Mouse (Mus musculus): ENCODE results near the gene 1810046K07Rik.

The 1810046K07Rik gene

DNA sequence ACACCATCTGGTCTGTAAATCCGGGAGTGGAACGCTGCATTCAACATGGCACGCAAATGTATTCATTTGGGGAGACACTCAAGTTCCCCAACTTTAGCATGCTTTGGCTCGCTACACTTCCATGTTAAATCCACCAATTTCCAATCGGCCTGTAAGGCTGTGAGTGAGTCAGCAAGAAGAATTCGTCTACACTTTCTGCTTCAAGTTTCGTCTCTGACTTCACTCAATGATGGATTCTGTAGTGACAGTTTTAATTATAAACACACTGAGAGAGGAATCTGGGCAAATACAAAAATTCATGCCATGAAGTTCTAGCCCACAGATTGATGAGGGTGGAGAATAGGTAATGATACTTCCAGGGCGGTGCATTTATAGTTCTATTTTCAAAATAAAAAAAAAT lies 35.2 kb downstream of the 1810046K07Rik start:
- no peak for DNase-seq

DNA sequence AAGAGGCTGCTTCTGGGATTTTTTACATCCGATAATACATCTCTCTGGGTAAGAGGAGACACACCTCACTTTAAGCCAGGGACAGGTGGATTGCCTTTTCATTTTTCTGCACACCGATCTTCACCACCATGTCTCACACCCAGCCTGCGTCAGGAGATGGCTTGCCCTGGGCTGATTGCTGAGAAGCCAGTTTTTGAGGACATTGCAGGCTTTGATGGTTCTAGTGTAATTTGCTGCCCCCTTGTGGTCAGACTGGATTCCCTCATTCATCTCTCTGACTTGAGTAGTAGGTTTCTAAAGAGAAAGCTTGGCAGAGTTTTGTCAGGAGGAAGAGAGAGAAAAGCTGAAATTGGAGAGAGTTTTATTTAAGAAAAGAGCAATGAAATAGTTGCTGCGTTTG lies 36.0 kb downstream of the 1810046K07Rik start:
- DNase-seq: peak; percentile 69 to 78

DNA sequence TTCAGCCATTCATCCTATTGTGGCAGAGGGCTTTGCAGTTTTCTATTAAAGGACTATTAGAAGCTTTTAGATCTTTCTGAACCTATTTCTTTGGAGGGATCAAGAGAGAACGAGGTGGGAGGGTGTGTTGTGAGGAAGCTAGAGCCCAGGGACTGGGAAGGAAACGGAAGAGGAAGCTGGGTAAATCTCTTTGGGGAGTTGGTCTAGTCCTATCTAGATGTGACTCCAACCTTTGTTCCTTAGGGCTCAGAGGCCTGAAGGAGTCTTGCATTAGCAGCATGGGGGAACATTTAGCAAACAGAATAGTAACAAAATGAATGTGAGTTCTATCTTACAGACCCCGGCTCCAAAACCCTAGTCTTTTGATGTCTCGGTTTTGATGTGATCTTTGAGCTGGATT lies 37.7 kb downstream of the 1810046K07Rik start:
- no peak for DNase-seq

DNA sequence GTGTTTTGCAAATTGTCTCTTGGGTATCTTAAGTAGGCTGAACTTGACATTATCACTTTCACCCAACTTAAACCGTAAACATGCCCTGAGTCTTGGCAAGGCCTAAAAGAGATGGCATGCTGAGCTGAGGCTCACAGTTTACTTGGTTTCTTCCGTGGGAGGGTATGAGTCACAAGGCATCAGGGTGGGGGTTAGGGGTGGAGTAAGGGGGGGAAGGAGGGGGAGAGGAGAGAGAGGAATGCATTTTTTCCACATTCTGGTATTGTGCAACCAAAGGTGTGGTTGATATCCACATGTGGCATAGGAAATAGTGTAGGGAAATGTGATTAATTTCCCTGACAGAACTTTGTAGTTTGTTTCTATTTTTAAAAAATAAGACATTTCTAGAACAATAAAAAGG lies 42.6 kb downstream of the 1810046K07Rik start:
- no peak for DNase-seq

DNA sequence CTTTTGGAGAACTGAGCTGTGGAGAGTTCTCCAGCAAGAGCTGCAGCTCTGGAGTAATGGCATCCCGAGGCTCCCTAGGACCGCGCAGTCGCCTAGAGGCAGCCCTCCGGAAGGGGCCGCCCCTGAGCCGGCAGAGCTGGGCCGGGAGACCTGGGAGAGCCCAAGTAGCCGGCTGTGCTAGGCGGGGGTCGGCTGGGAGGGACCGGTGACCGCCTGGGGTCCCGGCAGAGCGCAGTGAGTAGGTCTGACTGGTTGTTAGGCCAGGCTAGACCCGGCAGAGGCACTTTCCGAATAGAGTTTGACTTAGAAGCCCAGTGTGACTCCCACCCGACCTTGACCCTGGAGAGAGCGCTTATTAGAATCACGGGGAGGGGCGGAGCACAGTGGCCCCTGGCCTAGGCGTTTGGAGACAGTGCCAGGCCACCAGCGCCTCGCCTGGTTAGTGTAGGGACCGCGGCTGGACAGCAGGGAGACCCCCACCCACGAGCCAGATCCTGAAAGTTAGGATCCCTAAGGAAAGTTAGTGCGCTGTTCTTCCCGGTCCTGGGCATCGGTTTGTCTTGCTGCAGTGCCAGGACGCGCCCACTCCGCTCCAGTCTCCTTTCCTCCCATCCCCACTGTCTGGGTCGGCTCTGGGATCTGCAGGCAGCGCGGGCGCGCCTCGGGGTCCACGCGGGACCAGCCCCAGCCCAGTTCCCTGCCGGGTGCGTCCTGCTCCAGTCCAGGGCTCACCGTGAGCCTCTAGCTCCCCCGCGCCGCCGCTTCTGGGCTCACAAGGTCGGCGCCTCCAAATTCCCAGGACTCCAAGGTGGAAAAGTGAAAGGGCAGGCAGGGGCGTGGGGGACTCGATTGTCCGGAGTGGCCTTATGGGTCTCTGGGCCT lies 50.0 kb downstream of the 1810046K07Rik start, which contains the start of gene Colca2:
Gene Colca2 (minus strand): TSS at position 70 of the 882 bp plus-strand sequence.
- peak; percentile 2 to 19 for DNase-seq

DNA sequence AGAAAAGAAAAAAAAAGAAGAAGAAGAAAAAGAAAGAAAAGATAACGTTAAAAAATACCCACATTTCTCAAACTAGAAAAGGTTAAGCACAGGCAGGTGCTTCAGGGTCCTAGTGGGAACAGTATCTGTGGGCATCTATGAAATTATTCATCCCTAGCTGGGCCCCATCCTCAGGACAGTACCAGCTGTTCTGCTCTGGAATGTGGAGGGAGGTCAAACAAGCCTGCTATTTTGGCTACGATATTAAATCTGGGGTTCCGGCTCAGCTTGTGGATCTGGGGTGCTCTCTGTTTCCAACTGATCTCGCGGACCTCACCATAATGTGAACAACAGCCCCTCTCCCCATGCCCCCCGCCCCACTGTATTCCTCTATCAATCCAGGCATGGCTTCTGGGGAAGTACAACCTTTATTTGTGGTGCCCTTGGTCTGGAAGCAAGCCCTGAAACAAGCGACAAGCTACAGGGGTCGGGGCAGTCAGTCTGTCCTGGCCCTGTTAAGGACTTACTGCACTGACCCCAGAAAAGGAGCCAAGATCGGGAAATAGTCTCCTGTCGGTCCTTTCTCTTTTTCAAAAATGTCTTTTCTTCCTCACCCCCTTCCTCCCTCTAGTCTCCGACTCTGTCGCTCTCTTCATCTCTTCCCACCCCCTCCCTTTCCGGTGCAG lies 50.8 kb downstream of the 1810046K07Rik start:
- no peak for DNase-seq

DNA sequence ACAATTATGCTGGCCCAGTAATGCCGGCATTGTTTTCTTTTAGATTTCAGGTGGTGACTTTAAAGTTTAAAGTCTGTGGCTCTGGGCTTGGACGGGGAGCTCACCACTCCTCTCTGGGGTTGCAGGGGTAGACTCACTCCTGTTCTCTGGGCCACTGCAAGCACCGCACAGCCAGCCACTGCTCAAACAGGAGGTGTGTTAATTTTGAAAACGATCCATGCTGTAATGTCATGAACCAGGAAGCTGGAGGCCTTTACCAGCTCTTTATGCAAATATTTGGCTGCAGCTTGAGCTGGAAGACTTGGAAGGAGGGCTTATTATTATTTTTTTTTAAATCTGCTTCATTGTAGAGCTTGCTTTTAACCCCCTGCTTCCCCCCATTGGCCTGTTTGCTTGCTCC lies 54.0 kb downstream of the 1810046K07Rik start:
- no peak for DNase-seq

DNA sequence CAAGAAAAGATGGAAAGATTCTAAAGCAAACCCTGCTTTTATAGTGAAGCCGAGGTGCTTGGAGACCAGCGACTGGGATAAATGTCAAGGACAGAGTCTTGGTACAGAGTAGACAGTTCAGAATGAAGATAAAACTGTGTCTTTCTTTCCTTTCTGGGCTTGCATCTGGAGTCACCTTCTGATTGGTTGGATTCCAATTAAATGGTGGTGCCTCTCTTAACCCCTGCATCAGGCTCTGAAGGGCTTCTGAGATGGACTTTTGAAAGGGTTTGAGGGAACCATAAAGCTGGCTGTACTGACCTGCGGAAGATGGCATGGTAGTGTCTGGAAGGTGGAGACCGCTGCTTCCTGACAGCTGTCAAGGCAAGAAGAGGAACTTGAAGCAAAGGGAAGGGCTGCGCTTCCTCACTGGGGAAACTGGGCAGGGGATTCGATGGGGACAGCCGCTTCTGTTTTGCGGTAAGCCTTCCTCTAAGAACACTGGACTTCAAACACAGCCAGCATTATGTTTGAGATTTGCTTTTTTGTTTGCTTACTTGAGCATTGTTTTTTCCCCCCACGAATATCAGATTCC lies 55.0 kb downstream of the 1810046K07Rik start:
- DNase-seq: no peak

DNA sequence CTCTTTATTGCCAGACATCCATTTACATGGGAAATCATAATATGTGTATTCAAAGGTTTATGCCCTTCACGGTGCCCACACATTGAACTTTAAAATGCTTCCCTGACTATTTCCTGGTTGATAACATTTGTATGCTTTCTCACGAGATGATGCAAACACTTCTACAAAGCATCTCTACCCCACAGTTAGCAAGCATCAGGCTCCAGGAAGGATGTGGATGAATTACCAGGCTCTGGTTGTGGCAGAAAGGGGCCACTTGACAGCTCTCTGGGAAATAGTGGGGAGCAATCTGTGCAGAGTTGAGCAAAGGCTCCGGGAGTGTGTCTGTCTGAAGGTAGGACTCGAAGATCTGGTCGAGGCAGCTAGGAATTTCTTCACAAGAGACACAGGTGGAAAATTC lies 56.6 kb downstream of the 1810046K07Rik start:
- no peak for DNase-seq

DNA sequence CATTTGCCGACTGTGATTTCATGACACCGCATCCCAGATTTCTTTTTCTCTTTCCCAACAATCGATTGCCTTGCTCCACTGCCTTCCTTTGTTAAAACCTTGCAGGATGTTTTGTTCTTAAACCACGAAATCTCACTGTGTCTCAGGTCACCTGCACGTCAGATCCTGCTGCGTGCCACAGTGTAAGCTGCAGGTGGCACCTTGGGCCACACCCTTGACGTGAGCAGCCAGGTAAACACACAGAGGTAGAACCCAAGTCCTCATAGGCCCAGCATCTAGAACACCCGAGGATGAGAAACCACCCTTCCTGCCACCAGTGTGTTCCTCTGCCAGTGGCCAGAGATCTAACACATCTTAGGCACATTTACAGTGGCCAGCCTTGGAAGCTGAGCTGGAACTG lies 57.6 kb downstream of the 1810046K07Rik start:
- DNase-seq: no peak

DNA sequence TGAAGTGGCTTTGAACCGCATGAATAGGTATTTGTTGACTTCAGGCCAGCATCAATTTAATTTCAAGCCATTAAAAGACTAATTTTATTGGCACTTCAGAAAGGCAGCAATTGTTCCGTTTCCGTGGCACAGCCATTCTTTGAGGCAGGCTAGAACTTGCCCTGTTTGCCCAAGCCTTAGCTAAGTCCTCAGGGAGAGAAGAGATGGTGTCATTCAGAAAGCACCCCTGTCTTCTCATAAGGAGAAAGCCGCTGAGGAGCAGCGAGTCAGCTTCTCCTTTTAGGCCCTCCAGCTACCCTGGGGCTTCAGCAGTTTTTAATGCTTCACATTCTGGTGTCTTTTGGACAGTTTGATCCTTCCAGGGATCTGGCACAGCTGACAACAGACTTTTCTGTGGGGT lies 59.9 kb downstream of the 1810046K07Rik start:
- no peak for DNase-seq

DNA sequence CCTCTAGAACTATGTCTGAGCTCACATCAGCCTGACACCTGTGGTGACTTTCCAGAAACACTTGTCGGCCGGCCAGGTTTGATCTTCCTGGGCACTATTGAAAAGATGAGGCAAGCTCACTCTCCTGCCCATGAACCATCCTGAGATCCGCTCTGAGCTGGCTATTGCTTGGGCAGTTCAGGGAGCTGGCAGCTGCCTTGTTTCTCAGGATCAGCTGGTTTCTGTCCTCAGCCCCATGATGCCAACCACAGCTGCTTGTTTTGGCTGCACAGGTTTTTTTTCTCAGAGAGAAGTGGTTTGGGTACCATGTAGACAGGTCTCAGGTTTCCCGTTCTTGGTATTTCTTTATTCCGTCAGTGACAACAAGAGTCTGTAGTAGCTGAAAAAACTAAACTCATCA lies 70.3 kb downstream of the 1810046K07Rik start:
- DNase-seq: no peak

DNA sequence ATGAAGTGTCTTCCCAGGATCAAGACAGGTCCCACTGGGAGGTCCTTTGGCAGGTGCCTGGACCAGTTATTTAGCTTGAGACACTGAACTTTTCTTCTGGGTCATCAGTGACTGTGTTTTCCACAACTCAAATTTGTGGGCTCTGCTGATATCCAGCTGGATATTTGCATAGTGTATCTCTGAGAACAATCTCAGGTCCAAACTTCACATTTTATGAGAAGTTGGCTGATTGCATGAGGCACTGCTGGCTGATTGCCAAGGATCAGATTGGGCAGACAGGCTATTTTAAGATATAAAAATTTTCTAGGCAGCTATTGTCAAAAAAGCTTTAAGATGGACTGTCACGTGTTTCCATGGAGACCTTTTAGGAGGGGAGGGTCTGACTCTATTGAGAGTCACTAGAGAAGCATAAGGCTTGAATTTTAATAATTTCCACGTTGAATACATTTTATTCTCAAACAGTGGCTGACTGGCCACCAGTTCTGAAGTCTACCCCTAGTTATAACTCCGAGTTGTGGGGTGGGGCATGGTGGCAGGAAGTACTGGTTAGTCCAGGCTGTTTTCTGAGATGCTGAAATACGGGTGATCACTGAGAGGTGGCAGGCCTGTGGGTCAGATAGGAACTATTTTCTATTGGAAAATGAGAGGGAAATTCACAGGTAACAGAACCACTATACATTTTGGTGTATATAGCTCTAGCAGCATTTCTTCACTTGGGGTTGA lies 71.8 kb downstream of the 1810046K07Rik start:
- no peak for DNase-seq
